Mouse (Mus musculus) right cerebral cortex, adult 18-20 months (tissue): Measurements from ENCODE around the gene Samd13.

Source experiments
- DNase-seq: peaks from one replicate; pipeline ENCODE4 v3.0.0; 2022; ENCODE audit warnings: mixed read lengths

The Samd13 gene

DNA sequence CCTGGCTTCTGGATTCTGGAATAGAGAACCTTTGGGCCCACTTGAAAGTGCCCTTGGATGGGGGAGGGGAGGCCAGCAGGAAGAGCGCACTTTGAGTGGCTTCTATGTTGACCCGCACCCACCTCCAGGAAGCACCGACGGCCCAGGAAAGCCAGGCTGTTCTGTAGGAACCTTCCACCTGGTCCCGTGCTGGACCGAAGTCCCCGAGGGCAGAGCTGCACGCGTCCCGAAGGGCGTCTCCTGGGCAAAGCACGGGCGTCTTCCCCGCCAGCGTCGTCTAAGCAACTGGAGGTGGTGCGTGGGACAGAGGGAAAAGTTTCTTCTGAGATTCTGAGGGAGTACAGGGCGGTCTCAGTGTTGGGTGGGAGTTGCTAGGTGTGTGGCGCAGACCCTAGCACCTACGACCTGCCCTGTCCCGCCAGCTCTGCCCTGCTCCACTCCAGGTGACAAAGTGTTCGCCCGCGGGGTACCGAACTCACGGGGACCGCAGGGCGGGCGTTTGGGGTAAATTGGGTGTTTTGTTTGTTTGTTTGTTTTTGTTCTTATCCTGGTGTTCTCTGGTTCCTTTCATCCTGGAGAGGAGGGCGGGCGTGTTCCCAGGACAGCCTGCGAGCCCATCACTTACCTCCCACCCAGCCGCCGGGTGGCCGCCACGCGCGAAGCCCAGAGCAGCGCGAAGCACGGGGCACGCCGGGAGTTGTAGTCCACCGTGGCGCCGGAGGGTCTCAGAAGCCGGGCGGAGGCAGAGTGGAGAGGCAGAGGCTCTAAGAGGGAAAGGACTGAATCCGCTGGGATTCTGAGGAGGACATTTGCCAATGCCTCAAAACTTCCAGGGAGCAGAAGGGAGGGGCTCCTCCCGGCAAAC is at the start of gene Samd13:
Gene Samd13, minus strand, starts transcription at position 782 of the 865 bp plus-strand sequence.
- peak; percentile 43 for DNase-seq

DNA sequence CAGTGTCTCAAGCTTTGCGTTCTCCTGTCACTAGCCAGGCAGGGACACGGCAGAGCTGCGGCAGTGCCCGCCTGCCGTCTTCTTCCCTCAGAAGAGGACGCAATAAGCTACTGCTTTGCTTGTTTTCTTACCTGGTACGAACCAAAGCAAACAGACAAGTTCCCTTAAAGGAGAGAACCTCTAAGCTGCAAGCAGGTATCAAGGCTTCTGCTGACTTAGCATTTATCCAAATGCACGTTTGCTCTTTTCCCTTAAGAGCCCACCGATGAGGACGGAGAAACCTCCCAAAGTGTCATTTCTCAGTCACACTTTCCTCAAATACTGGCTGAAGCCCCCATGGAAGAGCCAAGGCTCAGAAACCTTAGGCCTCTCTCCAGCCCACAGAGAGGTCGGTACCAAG is 46.1 kb upstream of the Samd13 start:
- DNase-seq: no peak

DNA sequence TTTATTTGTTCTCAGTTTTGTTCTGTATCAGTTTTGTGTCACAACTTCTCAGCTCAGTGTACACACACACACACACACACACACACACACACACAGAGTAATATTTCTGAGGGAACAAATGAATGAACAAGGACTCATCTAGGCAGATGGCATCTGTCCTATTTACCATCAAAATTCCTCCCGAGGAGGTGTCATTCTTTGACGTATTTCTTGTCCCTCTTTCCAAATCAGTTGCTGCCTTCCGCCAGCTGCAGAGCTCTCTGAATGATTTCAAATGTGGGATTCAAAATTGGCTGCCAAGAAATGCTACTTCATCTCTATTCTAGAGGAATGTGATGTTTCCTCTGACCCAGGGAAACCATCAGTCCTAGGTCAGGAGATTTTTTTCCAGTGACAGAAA is 37.6 kb upstream of the Samd13 start:
- DNase-seq: peak; percentile 53

DNA sequence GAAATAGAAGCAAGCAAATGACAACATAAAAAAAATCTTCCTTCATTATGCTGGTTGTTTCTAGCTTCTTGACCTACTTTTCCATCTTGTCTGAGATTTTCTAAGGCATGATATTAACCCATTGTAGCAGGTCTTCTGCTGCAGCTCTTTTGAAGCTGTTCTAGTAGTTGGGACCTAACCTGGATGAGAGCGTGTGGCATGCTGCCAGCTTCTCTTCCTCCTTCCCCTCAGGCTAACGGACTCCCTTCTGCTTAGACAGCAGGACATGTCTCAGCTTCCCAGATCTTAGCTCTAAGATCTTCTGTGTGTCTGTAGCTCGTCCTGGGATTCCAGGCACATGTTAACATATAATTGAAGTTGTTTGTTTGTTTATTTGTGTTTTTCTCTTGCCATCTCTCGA is 34.3 kb upstream of the Samd13 start:
- no peak for DNase-seq

DNA sequence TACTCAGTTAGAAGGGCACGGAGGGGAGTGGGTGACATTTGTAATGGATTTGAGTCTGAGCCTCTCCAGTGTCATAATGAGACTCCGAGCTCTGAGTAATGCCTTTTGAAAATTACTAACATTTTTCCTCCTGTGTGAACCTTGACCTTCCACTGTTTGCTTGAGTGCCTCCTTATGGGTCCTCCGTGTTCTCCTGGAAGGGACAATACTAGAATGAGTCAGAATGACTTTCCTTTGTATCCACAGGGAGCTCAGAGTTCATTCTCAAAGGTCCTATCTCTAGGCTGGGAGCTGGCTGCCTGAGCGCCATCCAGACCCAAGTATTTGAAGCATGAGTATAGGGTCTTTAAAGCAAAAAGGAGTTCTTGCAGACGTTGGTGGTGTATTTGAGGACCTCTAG is 32.9 kb upstream of the Samd13 start:
- DNase-seq: no peak

DNA sequence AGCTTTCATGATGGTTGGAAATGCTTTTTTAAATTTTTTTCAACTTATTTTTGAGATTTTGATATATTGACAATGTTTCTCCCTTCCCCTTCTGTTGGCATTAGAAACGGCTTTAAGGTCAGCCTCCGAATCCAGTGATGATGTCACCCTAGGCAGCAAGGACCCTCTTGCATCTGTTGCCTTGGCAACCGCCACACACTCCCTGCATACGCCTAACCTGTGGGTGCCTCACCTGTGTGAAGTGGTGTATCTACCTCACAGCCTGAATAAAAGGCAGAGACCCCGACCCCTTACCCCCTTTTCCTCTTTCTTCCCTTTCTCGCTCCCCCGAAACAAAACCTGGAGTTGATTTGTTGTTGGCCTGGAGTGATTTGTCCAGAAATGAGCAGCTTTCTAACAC is 26.9 kb upstream of the Samd13 start:
- no peak for DNase-seq

DNA sequence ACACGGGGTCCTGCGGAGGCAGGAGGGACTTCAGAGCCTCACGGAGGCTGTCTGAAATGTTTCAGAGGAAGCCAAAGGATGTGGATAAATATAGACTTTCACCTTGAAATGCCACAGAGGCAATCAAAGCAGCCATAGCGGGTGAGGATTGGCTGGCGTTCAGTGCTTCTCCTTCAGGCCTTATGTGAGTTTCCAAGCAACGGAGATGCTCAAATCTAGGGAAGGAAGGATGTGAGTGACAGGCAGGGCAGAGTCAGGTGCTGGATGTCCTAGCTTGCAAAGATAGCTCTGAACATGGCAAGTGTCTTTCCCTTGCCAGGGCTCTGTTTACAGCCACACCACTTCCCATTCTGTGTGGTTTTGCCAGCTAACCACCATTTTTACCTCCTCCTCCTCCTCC is 26.2 kb upstream of the Samd13 start:
- peak; percentile 46 for DNase-seq

DNA sequence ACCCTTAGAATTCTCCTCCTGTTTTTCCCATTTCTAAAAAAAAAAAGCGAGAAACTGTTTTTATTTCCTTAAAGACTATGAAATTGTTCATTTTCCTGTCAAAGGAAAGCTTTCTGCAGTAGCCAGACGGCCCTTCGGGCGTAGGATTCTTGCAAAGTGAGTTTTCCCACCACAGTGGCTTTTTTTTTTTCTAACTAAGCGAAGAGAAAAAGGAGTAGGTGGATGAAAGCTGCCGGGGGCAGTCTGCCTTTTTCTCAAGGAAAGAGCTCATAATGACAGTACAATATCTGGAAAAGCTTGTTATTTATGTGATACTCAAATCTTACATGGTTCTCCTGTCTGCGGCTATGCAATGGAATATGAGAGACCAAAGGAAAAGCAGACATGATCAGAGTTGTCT is 25.7 kb upstream of the Samd13 start:
- peak; percentile 46 for DNase-seq

DNA sequence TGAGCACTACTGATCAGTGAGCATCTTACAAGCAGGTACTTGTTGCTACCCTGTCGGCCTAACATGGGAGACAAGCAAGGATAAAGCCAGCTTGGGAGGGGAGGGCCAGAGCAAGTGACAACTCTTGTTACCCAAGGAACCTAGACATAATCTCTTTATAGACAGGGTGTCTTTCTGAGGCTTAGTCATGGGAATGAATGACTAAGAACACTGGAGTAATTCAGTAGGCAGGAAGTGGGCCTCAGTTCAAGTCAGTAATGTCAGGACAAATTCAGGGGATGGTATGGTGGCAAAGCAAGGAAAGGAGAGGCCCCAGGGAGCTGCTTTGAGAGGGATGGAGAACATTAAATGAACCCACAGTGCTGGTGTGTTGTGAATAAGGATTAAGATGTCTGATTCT is 23.7 kb upstream of the Samd13 start:
- DNase-seq: no peak

DNA sequence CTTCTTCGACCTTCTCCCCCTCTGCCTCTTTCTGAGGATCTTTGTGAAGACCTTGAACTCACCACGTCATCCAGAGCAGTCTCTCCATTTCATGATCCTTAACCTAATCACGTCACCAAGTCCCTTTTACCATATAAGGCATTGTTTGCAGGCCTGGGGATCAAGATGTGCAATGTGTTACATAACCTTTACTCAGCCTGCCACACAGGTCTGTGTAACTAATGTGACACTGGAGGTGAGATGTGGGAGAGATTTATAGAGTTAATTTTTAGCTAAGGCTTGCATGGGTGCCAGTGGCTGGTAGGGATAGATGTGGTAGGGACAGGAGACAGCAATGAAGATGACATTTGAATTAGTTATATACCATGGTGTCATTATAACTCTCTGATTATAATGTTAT is 23.0 kb upstream of the Samd13 start:
- no peak for DNase-seq

DNA sequence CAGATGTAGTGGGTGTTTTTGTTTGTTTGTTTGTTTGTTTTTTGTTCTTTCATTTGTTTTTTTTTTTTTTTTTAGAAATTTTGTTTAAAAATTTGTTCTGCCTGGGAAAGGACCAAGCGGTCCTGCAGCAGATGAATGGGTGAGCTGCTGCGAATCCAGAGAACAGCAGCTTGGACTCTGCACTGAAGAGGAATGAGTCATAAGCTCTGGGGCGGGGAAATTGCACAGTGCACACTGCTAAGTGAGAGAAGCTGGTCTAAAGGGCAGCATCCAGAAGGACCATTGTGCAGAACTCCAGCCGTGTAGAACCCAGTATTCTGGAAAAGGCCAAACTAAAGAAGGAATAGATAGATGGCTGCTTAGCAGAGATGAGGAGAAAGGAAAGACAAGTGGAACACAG is 18.7 kb upstream of the Samd13 start:
- no peak for DNase-seq

DNA sequence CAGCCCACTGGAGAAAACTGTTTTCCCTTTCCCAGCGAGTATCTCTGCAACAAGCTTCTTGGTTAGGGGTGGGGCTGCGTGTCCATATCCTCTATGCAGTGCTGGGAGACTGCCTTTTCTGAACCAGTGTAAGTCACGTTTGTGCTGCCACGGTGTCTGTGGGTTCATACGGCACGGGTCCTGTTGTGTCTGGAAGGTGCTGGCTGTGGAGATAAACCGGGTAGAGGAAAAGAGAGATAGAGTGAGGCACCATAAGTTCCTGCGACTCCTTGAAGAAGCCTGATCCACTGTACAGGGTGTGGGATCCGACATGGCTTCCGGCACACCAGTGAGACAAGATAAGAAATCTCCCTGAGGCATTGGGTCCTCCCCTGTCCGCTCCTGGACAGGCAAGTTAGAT is 14.7 kb upstream of the Samd13 start:
- DNase-seq: no peak

DNA sequence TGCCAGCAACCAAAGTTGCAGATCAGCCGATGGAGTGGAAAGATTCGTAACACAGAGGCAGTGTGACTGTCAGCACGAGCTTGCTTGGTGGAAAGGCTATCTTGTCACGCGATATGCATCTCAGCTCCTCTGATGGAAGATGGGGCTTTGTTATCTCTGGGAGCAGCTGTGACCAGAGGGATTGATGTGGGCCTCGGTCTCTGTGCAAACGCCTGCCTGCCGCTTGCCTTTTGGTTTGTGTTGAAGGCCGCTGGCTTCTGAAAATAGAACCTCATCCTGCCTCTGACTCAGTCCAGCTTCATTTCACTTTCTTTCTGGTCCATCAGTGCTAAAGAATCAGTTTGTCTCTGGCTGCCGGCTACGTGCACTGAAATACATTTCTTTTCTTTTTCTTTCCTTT is 13.6 kb upstream of the Samd13 start:
- peak; percentile 43 for DNase-seq

DNA sequence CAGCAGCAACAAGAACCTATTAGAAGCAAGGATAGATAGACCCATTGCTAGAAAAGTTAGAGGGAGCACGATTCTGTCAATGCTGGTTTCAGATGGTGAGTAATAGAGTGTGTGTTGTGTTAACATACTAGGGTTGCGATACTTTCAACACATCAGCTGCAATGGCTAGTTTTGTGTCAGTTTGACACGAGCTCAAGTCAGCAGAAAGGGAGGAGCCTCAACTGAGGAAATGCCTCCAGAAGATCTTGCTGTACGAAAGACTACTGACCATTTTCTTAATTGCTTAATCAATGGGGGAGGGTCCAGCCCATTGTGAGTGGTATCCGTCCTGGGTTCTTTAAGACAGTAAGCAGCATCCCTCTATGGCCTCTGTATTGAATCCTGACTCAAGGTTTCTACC is 7.2 kb upstream of the Samd13 start:
- DNase-seq: no peak

DNA sequence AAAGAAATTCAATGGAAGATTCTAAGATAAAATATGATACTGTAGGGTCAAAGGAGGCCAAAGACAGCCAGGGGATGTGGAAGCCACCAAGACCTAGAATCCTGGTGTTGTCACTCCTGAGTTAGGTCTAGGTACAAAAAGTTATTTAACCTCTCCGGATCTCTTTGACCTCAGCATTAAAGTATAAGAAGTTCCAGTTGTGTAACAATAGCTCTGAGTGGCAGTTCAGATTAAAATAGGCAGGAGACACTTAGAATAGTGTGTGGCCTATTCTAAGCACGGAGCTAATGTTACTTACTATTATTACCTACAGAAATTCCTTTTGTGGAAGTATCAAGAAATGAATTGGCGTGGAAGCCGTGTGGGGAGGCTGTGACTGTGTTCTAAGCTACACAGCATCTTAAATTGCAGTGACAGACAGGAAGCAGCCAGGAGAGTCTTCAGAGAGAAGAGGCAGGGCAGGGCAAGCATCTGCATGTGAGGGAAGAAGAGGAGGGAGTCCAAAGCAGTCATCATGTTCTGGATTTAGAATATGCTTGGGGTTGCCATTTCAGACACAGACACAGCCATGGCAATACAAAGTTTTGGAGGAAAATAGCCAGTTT is 1.8 kb upstream of the Samd13 start:
- no peak for DNase-seq

DNA sequence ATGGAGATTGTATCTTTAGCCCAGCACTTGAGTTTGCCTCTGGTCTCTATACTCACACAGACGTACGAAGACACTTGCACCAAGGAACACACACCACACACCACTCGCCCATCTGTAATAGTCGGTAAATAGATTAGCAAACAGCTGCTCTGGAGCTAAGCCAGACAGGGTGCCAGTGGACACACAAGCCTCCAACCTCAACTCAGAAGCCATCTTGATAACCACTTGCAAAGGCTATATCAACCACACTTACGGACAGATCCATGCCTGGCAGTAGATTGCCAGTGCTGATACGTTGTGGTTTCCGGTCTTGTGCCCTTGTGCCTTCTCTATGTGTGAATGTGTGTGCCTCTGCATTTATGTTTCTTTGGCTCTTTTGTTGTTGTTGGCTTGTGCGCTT is 1.0 kb upstream of the Samd13 start:
- DNase-seq: no peak

DNA sequence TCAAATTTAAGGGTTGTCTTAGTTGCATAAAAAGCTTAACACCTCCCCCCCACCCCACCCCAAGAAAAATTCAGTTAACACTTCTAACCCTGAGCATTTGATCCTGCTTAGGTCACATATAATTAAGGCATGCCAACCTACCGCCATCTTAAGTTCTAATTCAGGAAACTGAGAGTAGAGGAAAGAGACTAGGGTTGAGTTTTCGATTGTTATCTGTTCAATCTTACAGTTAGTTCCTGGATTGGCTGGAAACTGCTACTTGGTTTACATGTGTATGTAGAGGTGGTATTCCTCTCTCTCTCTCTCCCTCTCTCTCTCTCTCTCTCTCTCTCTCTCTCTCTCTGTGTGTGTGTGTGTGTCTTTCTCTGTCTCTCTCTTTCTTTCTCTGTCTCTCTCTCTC is 2.3 kb downstream of the Samd13 start:
- DNase-seq: no peak

DNA sequence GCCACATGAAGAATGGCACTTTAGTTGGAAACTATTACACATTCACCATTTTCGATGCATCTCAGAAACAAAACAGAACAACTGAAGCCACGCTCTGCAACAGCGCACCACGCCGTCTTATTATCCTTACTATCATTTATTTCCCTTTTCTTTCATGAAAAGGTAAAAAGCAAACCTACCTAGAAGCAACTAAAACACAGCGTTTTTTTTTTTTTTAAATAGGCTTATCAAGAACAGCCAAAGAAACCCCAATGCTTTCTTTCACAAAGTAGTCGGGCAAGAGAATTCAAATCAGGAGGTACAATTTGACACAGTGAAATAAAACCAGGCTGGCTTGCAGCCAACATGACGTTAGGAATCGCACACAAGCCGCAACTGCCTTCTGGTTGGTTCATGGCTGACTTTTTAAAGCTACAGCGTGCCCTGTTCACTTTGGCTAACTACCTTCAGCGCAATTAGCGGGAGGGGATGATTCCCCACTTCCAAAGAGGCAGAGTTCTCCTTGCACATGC is 3.2 kb downstream of the Samd13 start:
- DNase-seq: peak; percentile 73

DNA sequence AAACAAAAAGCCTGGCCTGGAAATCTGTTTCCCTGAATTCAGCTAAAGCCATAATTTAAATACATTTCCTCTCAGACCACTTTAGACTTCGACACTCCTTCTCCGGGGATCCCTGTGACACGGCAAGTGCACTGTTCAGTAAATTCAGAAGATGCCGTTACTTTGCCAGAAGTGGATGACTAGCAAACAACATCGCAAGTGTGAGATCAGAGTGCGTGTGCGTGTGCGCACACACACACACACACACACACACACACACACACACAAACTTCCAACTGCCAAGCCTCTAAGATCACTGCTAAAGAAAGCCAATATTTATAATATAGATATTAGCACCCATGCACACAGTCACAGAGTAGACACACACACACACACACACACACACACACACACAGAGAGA is 3.7 kb downstream of the Samd13 start:
- DNase-seq: no peak

DNA sequence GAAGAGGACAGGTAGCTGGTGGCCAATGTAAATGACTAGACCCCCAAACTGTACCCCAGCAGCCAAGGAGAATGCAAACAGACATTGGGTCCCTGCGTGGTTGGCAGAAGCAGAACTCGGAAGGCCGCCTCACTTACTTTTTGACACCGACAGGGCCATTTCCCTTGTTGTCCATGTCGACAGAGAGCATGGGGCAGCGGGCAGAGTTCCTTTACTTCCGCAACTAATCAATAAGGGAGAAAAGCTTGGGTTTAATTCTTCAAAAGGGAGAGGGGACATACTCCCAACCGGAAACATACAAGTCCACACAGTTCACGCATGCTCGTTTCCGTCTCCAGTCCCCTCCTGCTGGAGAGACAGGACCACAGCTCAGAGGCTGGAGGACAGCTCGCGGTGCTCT is 4.8 kb downstream of the Samd13 start:
- DNase-seq: no peak

DNA sequence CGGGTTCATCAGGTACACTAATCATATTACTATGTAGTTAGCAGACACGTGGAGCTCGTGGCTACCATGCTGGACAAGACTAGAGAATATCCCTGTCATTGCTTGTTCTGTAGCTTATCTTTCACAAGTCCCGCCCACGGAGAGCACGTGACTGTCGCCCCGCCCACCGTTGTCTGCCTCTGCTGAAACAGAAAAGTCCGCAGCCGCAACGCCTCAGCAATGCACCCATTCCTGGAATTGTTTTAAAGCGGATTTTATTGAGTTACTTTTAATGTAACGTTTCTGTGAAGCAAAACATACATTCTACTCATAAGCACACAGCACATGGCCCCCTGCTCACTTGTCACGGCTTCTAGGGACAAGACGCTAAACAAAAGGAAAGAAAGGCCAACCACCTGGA is 5.7 kb downstream of the Samd13 start:
- no peak for DNase-seq

DNA sequence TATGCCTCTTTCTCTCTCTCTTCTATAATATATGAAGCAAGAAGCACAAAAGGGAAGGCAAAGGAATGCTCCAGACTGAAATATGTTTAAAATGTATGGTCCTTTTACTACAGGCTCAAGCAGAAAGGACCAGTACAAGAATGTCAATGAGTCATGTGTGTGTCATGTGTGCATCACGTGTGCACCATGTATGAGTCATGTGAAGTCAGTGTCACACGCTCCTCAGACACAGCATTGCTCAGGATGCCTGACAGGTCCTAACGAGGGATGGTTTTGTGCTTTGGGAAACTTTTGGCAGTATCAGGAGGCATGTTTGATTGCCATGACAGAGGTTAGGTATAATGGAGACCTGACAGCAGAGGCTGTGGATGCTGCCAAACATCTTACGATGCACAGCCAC is 9.2 kb downstream of the Samd13 start:
- no peak for DNase-seq

DNA sequence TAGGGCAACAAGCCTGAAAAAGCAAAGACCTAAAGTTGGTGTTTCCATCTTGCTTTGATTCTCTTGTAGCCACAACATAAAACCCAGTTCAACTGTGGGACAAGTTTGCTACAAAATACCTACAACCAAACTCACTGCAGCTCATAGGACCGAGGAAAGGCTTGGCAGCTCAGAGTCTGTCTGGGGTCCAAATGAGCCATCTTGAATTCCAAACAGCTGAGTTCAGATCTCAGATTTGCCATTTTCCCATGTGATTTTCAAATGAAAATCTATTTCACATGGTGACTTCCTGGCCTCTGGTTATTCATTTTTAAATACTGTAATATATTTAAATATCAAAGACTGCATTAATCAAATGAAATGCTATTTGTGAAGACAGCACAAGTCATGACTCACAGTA is 10.3 kb downstream of the Samd13 start:
- DNase-seq: no peak

DNA sequence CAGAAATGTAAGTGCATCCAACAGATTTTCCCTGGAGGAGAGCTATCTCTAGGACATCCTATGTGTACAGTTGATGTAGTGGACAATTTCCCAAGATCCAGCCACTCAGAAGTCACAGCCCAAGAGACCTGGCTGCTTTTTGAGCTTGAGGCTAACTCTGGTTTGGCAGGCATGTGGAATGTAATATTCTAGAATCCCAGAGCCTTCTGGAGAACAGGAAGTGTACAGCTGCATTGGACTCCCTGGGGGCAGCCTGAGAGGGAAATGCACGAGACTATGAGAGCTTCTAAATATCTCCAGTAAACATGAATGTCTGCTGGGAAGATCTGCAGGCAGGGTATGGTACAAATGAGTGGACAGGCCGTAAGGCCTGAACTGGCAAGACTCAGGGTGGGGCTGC is 14.3 kb downstream of the Samd13 start:
- DNase-seq: no peak

DNA sequence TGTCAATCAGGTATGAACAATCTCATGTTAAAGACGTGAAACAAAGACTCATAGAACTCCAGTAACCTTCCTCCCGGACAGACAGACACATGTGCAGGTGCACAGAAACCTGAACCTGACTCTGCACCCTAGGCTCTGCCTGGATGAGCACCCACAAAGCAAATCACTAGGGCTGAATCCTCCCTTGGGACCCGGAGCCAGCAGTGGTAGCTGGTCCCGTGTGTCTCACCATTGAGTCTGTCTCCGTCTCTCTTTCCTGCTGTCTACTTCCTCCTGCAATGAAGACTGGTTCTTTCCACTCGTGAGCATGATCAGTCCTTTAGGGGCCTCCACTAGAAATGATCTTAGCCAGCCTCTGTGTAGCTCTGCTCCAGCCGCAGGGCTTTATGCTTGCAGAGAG is 23.5 kb downstream of the Samd13 start:
- DNase-seq: no peak
